Mouse (Mus musculus) liver, embryonic 13.5 days (tissue): ENCODE measurements around the gene Gpr21. TPM values are rescaled to one million over a fixed set of nuclear protein-coding genes. Genes with fewer than 3 reads are reported as not detected.
"Not testable (repeated sequence)": the region's sequence is repeated elsewhere in the genome, so short reads cannot be mapped to it uniquely, and the experiment has no call there.

Source experiments
- ATAC-seq: fragments of 200-750 bp; cut with Nextera tagmentation; 2 replicates; pipeline ENCODE4 v1.8.0; 2017; ENCODE audit warnings: low read depth, mild to moderate bottlenecking, moderate number of reproducible peaks, moderate library complexity
- DNase-seq: peaks from one replicate; pipeline ENCODE4 v3.0.0; 2022
- H3K27ac ChIP-seq: fragments of 300-500 bp; sonication (generic); 2 replicates; pipeline ENCODE4 v1.5.1; 2015; ENCODE audit warnings: moderate library complexity, mild to moderate bottlenecking, inconsistent platforms
- H3K27me3 ChIP-seq: fragments of 300-500 bp; sonication (generic); 2 replicates; pipeline ENCODE4 v1.6.1; 2015; ENCODE audit warnings: mild to moderate bottlenecking, inconsistent platforms
- H3K36me3 ChIP-seq: fragments of 300-500 bp; sonication (generic); 2 replicates; pipeline ENCODE4 v1.6.1; 2015; ENCODE audit warnings: mild to moderate bottlenecking, inconsistent platforms
- H3K4me1 ChIP-seq: fragments of 300-500 bp; sonication (generic); replicated peaks from 2 replicates; pipeline ENCODE4 v1.6.1; 2015; ENCODE audit warnings: inconsistent platforms
- H3K4me2 ChIP-seq: fragments of 300-500 bp; sonication (generic); 2 replicates; pipeline ENCODE4 v1.6.1; 2015; ENCODE audit warnings: inconsistent platforms, mild to moderate bottlenecking, moderate library complexity
- H3K4me3 ChIP-seq: fragments of 300-500 bp; sonication (generic); replicated peaks from 2 replicates; pipeline ENCODE4 v1.5.1; 2015; ENCODE audit warnings: mild to moderate bottlenecking, inconsistent platforms
- H3K9ac ChIP-seq: fragments of 300-500 bp; sonication (generic); 2 replicates; pipeline ENCODE4 v1.6.1; 2015; ENCODE audit warnings: mild to moderate bottlenecking, inconsistent platforms
- H3K9me3 ChIP-seq: fragments of 300-500 bp; sonication (generic); replicated peaks from 2 replicates; pipeline ENCODE4 v1.6.1; 2016; ENCODE audit warnings: inconsistent platforms
- WGBS: fragments of 180-500 bp; shearing (Covaris S2); methylation state at CpG from one replicate; pipeline ENCODE4 v1.1.7; 2015; ENCODE audit not compliant: insufficient replicate concordance; 5-methylcytosine and 5-hydroxymethylcytosine counted together
- polyA plus RNA-seq: library from polyadenylated mRNA; unstranded; fragments of >200 nt; fragmentation: Nextera tagmentation; extraction: Ambion mirVana; gene quantifications from 2 replicates; pipeline ENCODE4 v1.2.1, GENCODE M21; 2015

Gene Gpr21
- 0.08 and 0.13 TPM in 2 replicates for polyA plus RNA-seq

- no peak within 1 kb of the TSS for H3K4me3 ChIP-seq
- H3K4me2 ChIP-seq: peak within 1 kb of the TSS; percentile 26
- DNase-seq (no peak), ATAC-seq (no peak)
- no peaks in the 10 kb centered on the region for H3K4me1 ChIP-seq
- no peaks in the 10 kb centered on the region for H3K9me3 ChIP-seq
- peaks cover 15% of the 10 kb centered on the region for H3K36me3 ChIP-seq
- 47% methylated on average over 11 of the region's 11 CpGs for WGBS
- H3K27ac ChIP-seq: no peak within 1 kb of the TSS
- H3K27me3 ChIP-seq: no peaks in the 10 kb centered on the region
- H3K9ac ChIP-seq: no peak within 1 kb of the TSS
Observed at GRCm38 (mm10) chr2:37516030-37516710, at the start of gene Gpr21. TSS of gene Gpr21 (plus strand) at chr2:37516332.

GRCm38 (mm10) chr2:37479559-37479958 lies 36.6 kb upstream of the Gpr21 start:
- Histone ChIP-seq H3K36me3 (peaks cover 35% of the 10 kb centered on the region), H3K4me3 (no peak overlapping the region), H3K9me3 (no peaks in the 10 kb centered on the region), H3K9ac (no peak overlapping the region), H3K4me1 (peaks cover 16% of the 10 kb centered on the region), H3K27ac (no peak overlapping the region), H3K4me2 (no peak overlapping the region), H3K27me3 (no peaks in the 10 kb centered on the region)
- DNase-seq: no peak
- no peak for ATAC-seq

GRCm38 (mm10) chr2:37480039-37480438 lies 36.1 kb upstream of the Gpr21 start:
- Histone ChIP-seq H3K4me3 (no peak overlapping the region), H3K4me1 (peaks cover 16% of the 10 kb centered on the region), H3K9me3 (no peaks in the 10 kb centered on the region), H3K4me2 (no peak overlapping the region), H3K27me3 (no peaks in the 10 kb centered on the region), H3K9ac (no peak overlapping the region), H3K36me3 (peaks cover 35% of the 10 kb centered on the region), H3K27ac (no peak overlapping the region)
- WGBS: 59% methylated on average over 2 of the region's 2 CpGs
- DNase-seq (no peak), ATAC-seq (peak; percentile 63)

- peaks cover 28% of the 10 kb centered on the region for H3K4me1 ChIP-seq
- no peak overlapping the region for H3K4me3 ChIP-seq
- H3K9me3 ChIP-seq: no peaks in the 10 kb centered on the region
- H3K27me3 ChIP-seq: no peaks in the 10 kb centered on the region
- no peak overlapping the region for H3K9ac ChIP-seq
- DNase-seq (no peak), ATAC-seq (no peak)
- H3K36me3 ChIP-seq: peaks cover 11% of the 10 kb centered on the region
- no peak overlapping the region for H3K4me2 ChIP-seq
- WGBS: 56% methylated on average over 2 of the region's 2 CpGs
- no peak overlapping the region for H3K27ac ChIP-seq
Observed at GRCm38 (mm10) chr2:37484165-37484564, 32.0 kb upstream of the Gpr21 start.

- Histone ChIP-seq H3K9ac (no peak overlapping the region), H3K4me3 (no peak overlapping the region), H3K27ac (no peak overlapping the region), H3K4me1 (peaks cover 21% of the 10 kb centered on the region), H3K9me3 (no peaks in the 10 kb centered on the region), H3K4me2 (no peak overlapping the region), H3K27me3 (no peaks in the 10 kb centered on the region), H3K36me3 (peaks cover 11% of the 10 kb centered on the region)
- ATAC-seq: no peak
- DNase-seq: peak; percentile 10
- 83% methylated on average over 1 of the region's 1 CpGs for WGBS
Observed at GRCm38 (mm10) chr2:37485370-37485769, 30.8 kb upstream of the Gpr21 start.

DNA sequence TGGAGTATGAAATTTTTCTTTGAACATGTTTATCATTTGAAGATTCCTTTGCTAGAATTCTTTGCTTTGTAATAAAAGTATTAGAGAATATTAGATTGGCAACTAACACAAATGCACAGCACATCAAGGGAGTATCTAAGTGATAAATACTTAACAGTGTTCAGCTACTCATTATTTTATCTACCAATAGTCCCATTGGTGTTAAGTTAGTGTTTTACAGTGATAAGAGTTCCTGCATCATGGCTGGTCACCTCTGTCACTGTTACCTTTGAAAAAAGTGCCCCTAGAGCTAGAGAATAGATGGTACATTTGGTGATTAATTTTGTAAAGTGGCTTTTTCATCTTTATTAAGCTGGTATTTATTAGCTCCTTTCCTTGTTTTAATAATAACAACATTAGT lies 29.7 kb upstream of the Gpr21 start:
- H3K27me3 ChIP-seq: no peaks in the 10 kb centered on the region
- H3K9ac ChIP-seq: no peak overlapping the region
- H3K27ac ChIP-seq: no peak overlapping the region
- H3K4me3 ChIP-seq: no peak overlapping the region
- no peaks in the 10 kb centered on the region for H3K9me3 ChIP-seq
- H3K36me3 ChIP-seq: peaks cover 14% of the 10 kb centered on the region
- DNase-seq (no peak), ATAC-seq (peak; percentile 84)
- no peak overlapping the region for H3K4me2 ChIP-seq
- peaks cover 12% of the 10 kb centered on the region for H3K4me1 ChIP-seq

DNA sequence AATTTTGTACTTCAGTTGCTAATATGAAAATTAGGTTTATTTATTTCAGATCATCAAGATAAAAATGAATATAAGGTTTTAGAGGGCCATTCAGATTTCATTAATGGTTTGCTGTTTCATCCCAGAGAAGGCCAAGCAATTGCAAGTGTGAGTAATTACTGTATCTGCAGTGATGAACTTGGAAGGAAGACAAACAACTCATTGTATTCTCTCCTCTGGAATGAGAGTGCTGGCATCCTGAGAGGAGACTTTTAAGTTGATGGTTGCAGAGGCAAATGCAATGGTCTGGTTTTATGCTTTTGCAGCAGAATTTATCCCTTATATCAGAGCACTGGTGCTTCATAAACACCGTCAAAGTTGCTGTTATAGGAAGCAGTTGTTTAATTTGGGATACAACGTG lies 27.2 kb upstream of the Gpr21 start:
- no peak overlapping the region for H3K27ac ChIP-seq
- H3K27me3 ChIP-seq: no peaks in the 10 kb centered on the region
- H3K4me1 ChIP-seq: peaks cover 12% of the 10 kb centered on the region
- H3K4me3 ChIP-seq: no peak overlapping the region
- no peak for DNase-seq
- no peak overlapping the region for H3K4me2 ChIP-seq
- no peaks in the 10 kb centered on the region for H3K9me3 ChIP-seq
- 82% methylated on average over 2 of the region's 2 CpGs for WGBS
- peaks cover 14% of the 10 kb centered on the region for H3K36me3 ChIP-seq
- no peak overlapping the region for H3K9ac ChIP-seq
- ATAC-seq: no peak

DNA sequence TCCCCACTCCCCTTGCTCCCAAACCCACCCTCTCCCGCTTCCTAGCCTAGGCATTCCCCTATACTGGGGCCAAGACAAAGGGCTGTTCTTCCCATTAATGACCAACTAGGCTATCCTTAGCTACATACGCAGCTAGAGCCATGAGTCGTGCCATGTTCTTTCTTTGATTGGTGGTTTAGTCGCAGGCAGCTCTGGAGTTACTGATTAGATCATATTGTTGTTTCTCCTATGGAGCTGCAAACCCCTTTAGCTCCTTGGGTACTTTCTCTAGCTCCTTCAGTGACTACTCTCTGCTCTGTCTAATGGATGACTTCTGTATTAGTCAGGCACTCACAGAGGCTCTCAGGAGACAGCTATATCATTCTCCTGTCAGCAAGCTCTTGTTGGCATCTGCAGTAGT lies 18.8 kb upstream of the Gpr21 start:
- no peaks in the 10 kb centered on the region for H3K4me1 ChIP-seq
- peaks cover 8% of the 10 kb centered on the region; the same call in 1 of the 2 replicates for H3K36me3 ChIP-seq
- no peak overlapping the region for H3K4me3 ChIP-seq
- H3K27ac ChIP-seq: no peak overlapping the region
- no peak overlapping the region for H3K4me2 ChIP-seq
- ATAC-seq (no peak), DNase-seq (no peak)
- no peaks in the 10 kb centered on the region for H3K9me3 ChIP-seq
- no peak overlapping the region for H3K9ac ChIP-seq
- no peaks in the 10 kb centered on the region for H3K27me3 ChIP-seq
- WGBS: 84% methylated on average over 4 of the region's 4 CpGs

DNA sequence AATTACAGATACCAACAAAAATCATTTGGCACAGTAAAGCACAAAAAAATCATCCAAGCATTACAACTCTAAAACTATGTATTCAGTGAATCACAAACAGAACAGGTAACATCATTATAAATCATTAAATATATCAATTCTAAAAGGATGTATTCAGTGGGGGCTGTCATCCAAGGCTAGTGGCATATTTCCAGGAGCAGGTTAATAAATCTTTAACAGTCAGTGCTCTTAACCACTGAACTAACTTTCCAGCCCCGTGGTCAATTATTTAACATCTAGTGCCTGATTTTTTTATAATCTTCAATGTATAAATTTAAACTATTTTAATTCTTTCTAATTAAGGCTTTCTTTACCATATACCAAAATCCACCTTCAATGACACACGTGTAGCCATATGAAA lies 10.3 kb upstream of the Gpr21 start:
- not testable (repeated sequence) for H3K4me3 ChIP-seq
- H3K36me3 ChIP-seq: peaks cover 16% of the 10 kb centered on the region

DNA sequence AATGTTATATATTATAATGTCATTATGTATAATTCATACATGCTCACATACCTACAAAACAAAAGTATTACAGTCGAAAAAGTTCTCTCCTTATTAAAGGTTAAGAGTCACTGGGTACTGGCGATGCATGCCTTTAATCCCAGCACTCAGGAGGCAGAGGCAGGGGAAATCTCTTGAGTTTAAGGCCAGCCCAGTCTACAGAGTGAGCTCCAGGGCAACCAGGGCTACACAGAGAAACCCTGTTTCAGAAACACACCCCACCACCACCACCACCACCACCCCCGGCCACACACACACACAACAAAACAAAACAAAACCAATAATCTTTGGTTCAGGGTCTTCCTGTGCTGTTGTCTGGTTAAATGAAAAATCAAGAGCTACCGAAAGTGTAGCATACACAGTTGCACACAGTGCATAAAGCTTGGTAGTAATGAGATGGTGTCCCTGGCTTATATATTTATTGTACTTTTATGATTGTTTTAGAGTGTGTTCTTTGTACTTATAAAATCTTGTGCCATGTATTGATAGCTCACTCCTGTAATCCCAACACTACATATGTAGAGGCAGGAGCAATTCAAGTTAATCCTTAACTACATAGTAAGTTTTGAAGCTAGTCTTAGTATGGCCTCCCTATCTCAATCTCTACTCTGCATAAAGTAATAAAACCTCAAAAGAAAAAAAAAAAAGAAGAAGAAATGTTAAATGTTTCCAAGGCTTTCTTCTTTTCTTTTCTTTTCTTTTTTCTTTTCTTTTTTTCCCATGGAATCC lies 4.8 kb upstream of the Gpr21 start:
- no peak for DNase-seq
- no peaks in the 10 kb centered on the region for H3K27me3 ChIP-seq
- H3K36me3 ChIP-seq: peaks cover 16% of the 10 kb centered on the region; the same call in 1 of the 2 replicates
- WGBS: 78% methylated on average over 4 of the region's 4 CpGs
- no peak overlapping the region for H3K4me3 ChIP-seq
- no peaks in the 10 kb centered on the region for H3K9me3 ChIP-seq
- no peaks in the 10 kb centered on the region for H3K4me1 ChIP-seq
- no peak for ATAC-seq
- no peak overlapping the region for H3K27ac ChIP-seq
- no peak overlapping the region for H3K9ac ChIP-seq
- H3K4me2 ChIP-seq: no peak overlapping the region

More for the DNA sequence above, 10.3 kb upstream of the Gpr21 start:
- 79% methylated on average over 2 of the region's 2 CpGs for WGBS
- H3K4me2 ChIP-seq, H3K27me3 ChIP-seq, H3K27ac ChIP-seq, H3K9me3 ChIP-seq, H3K9ac ChIP-seq, DNase-seq, ATAC-seq, H3K4me1 ChIP-seq: not testable (repeated sequence)

GRCm38 (mm10) chr2:37516922-37517462 lies 860 bp downstream of the Gpr21 start:
- Histone ChIP-seq H3K27me3 (no peaks in the 10 kb centered on the region), H3K9me3 (no peaks in the 10 kb centered on the region), H3K27ac (no peak overlapping the region), H3K4me3 (no peak overlapping the region), H3K4me2 (no peak overlapping the region), H3K9ac (no peak overlapping the region), H3K4me1 (no peaks in the 10 kb centered on the region), H3K36me3 (peaks cover 12% of the 10 kb centered on the region)
- 64% methylated on average over 4 of the region's 4 CpGs for WGBS
- ATAC-seq: no peak
- DNase-seq: no peak
